Mouse (Mus musculus) stomach, embryonic 15.5 days (tissue): ENCODE results near the gene Tbc1d22a. TPM values are rescaled to one million over a fixed set of nuclear protein-coding genes. Genes with fewer than 3 reads are reported as not detected.

Source experiments
- ATAC-seq: fragments of 200-750 bp; cut with Nextera tagmentation; 2 replicates; pipeline ENCODE4 v1.8.0; 2017; ENCODE audit warnings: low read depth, moderate number of reproducible peaks, moderate TSS enrichment; ENCODE audit not compliant: insufficient read depth, low FRiP score
- H3K27ac ChIP-seq: fragments of 300-500 bp; sonication (generic); 2 replicates; pipeline ENCODE4 v1.5.1; 2015; ENCODE audit warnings: mild to moderate bottlenecking, inconsistent platforms
- H3K27me3 ChIP-seq: fragments of 300-500 bp; sonication (generic); replicated peaks from 2 replicates; pipeline ENCODE4 v1.6.1; 2015; ENCODE audit warnings: inconsistent platforms
- H3K36me3 ChIP-seq: fragments of 300-500 bp; sonication (generic); 2 replicates; pipeline ENCODE4 v1.6.1; 2015; ENCODE audit warnings: inconsistent platforms
- H3K4me1 ChIP-seq: fragments of 300-500 bp; sonication (generic); 2 replicates; pipeline ENCODE4 v1.6.1; 2015; ENCODE audit warnings: inconsistent platforms
- H3K4me2 ChIP-seq: fragments of 300-500 bp; sonication (generic); 2 replicates; pipeline ENCODE4 v1.6.1; 2015; ENCODE audit warnings: mild to moderate bottlenecking, inconsistent platforms
- H3K4me3 ChIP-seq: fragments of 300-500 bp; sonication (generic); replicated peaks from 2 replicates; pipeline ENCODE4 v1.5.1; 2015; ENCODE audit warnings: inconsistent platforms
- H3K9ac ChIP-seq: fragments of 300-500 bp; sonication (generic); 2 replicates; pipeline ENCODE4 v1.6.1; 2015; ENCODE audit warnings: inconsistent platforms
- H3K9me3 ChIP-seq: fragments of 300-500 bp; sonication (generic); 2 replicates; pipeline ENCODE4 v1.6.1; 2016; ENCODE audit warnings: inconsistent platforms
- WGBS: fragments of 180-500 bp; shearing (Covaris S2); methylation state at CpG from one replicate; pipeline ENCODE4 v1.1.7; 2015; 5-methylcytosine and 5-hydroxymethylcytosine counted together
- polyA plus RNA-seq: library from polyadenylated mRNA; unstranded; fragments of >200 nt; fragmentation: Nextera tagmentation; extraction: Ambion mirVana; gene quantifications from 2 replicates; pipeline ENCODE4 v1.2.1, GENCODE M21; 2015

Tbc1d22a gene
- 10.4 TPM in 2 replicates for polyA plus RNA-seq

DNA sequence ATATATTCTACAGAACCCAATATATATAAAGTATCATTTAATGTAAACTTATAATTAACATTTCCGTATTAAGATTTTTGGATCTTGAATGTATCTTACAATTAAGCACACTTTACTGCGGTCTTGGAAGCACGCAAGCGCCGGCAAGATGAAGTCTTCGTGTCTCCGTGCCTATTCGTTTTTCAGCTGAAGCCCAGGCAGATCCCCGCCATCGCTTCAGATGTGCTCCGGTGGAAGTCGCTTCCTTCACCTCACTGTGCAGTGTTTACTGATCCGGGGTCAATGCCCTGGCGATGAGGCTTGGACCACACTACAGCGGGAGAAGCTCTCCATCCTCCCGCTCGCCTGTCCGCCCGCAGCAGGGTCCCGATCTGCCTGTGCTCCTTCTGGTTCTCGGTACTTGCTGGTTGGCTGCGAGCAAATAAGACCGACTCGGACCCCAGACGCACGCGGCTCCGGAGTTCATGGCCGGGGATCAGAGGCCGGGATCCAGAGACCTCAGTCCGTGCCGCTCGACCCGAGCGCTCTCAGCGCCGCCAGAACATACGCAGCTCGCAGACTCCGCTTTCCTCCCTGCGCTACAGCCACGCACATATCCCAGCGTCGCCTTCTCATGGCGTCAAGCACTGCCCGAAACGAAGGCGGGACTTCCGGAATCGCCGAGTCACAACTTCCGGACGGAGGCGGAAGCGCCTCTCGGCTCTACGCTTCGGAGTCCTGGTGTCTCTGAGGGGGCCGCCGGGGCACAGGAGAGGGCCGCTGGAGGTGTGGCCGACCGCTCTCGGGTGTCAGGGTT, at the start of gene Tbc1d22a:
Gene Tbc1d22a (plus strand): TSS at position 707 of the 796 bp plus-strand sequence.
- peak; percentile 88 for ATAC-seq
- Histone ChIP-seq H3K27me3 (no peaks in the 10 kb centered on the region), H3K27ac (peak within 1 kb of the TSS; percentile 92), H3K4me1 (peaks cover 14% of the 10 kb centered on the region), H3K4me2 (peak within 1 kb of the TSS; percentile 99), H3K4me3 (peak within 1 kb of the TSS; percentile 94), H3K9ac (peak within 1 kb of the TSS; percentile 90), H3K36me3 (no peaks in the 10 kb centered on the region), H3K9me3 (no peaks in the 10 kb centered on the region)
- under 1% methylated on average over 64 of the region's 64 CpGs for WGBS

DNA sequence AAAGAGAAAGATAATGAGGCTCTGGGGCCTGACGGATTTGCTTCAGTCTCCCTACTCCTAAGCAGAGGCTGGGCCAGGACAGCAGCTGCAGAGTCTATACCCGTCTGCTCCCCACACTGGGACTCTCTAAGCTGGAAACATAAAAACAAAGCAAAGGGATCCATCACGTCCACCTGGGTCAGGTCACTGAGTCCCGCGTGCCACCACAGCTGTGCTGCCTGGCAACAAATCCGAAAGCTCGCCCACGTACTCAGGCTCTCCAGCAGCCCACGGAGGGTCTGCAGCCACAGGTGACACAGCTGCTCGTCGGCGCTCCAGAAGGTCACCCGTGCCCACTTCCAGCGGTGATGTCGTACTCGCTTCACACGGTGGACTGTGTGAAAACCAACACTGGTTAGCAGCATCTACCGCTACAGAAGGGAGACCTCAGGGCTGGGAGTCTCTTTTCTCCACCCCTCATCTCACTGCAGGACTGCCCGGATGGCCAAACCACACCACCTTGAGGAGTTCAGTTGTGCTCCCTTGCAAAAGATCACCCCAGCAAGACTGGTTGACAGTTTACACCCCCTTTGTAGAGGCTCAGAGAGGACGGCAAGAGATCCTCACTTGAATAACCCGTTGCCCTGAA, 49.4 kb upstream of the Tbc1d22a start:
- WGBS: 73% methylated on average over 21 of the region's 21 CpGs
- no peak overlapping the region for H3K4me2 ChIP-seq
- no peaks in the 10 kb centered on the region for H3K9me3 ChIP-seq
- H3K4me1 ChIP-seq: 0 out of 2 replicates have a peak, but pooled peaks cover 7% of the 10 kb centered on the region
- no peaks in the 10 kb centered on the region for H3K27me3 ChIP-seq
- no peak overlapping the region for H3K27ac ChIP-seq
- ATAC-seq: no peak
- H3K36me3 ChIP-seq: peaks cover 4% of the 10 kb centered on the region; the same call in 1 of the 2 replicates
- no peak overlapping the region for H3K4me3 ChIP-seq
- no peak overlapping the region for H3K9ac ChIP-seq

DNA sequence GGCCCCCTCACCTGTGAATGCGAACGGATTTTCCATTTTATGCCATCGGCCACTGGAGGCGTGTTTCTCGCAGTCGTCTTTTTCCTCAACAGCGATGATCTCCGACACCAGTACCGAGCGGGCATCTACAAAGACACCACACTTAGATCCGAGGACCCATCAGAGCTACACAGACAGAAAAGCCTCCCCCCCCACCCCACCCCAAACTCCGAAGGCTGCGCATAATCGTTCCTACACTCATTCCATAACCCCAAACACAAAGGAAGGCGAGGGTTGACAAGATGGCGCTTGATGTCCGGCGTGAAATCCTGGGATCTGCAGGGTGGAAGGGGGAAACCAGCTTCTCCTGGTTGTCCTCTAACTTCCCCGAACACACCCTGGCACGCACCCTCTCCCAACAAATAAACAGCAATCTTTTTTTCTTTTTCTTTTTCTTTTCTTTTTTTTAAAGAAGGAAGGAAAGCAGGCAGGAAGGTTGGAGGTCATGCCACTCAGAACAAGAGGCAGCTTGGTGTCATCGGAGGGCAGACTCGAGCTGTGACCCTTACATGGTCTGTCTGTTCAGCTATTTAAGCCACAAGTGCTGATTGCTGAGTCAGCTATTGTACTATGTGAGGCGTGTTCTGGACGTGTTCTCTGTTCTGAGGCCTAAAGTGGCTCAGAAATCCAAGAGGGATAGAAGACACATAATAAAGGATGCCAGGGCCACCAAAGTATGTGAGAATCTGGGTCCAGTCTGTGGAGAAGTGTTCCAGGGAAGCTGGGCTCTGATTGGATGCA, 48.3 kb upstream of the Tbc1d22a start:
- Histone ChIP-seq H3K27ac (no peak overlapping the region), H3K4me1 (0 out of 2 replicates have a peak, but pooled peaks cover 7% of the 10 kb centered on the region), H3K36me3 (peaks cover 4% of the 10 kb centered on the region; the same call in 1 of the 2 replicates), H3K4me3 (no peak overlapping the region), H3K27me3 (no peaks in the 10 kb centered on the region), H3K4me2 (no peak overlapping the region), H3K9ac (no peak overlapping the region), H3K9me3 (no peaks in the 10 kb centered on the region)
- ATAC-seq: no peak
- WGBS: 87% methylated on average over 24 of the region's 24 CpGs

DNA sequence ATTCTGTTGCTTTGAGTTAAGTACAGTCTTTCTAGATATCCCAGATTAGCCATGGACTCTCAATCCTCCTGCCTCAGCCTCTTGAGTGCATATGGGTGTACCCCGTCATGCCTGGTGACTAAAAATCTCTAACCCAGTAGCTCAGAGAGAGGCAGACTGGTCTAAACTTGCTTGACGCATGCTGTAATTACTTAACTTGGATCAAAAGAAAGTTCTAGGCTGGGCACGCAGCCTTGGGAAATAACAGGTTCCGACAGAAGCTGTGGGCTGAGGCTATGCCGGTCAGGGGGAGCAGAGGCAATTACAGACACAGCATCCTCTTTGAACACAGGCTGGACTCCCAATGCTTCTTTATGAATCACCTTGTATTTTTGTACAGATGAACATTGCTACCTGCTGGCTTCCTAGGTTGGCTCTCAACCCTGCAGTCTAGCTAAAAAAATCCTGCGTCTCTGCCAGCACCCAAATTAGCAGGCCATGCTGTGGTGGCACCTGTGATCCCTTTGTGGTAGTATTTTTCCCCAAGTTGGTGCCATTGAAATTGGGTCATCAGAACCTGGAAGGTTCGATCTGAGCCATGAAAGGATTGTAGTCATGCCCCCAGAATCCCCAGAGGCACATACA, 47.1 kb upstream of the Tbc1d22a start:
- 88% methylated on average over 7 of the region's 7 CpGs for WGBS
- no peak overlapping the region for H3K27ac ChIP-seq
- H3K4me3 ChIP-seq: no peak overlapping the region
- ATAC-seq: no peak
- H3K36me3 ChIP-seq: no peaks in the 10 kb centered on the region
- no peak overlapping the region for H3K9ac ChIP-seq
- H3K27me3 ChIP-seq: no peaks in the 10 kb centered on the region
- no peak overlapping the region for H3K4me2 ChIP-seq
- H3K9me3 ChIP-seq: no peaks in the 10 kb centered on the region
- 0 out of 2 replicates have a peak, but pooled peaks cover 7% of the 10 kb centered on the region for H3K4me1 ChIP-seq

DNA sequence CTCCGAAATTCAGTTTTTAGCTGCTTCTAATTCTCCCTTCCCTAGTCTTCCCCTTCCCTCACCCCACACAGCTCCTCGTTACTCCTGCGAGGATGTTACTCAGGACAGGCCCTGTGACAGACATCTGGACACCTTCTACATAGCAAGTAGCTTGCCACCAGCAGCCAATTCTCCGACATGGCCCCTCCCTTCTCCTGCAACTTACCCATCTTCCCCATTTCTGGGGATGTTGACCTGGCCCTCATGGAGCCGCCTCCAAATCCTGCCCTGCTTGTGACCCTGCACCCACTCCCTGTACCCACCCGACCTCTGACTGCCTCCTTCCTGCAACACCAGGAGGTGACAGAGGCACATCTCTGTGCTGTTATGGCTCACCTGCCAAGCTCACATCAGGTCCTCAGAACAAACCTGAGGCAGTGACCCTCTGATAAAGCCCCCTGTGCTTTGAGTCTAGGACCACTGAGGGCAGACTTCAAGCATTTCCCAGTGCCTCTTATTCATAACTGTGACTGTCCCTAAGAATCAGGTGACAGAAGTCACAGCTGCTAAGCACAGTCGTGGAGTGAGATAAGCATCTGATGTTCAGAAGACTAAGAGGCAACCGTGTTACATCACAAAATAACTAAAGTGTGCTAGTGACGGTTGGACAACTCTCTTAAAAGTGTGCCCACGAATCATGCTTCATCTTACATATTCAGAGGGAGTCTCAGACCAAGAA, 46.3 kb upstream of the Tbc1d22a start:
- H3K4me1 ChIP-seq: 0 out of 2 replicates have a peak, but pooled peaks cover 7% of the 10 kb centered on the region
- 69% methylated on average over 10 of the region's 10 CpGs for WGBS
- H3K27ac ChIP-seq: 0 out of 2 replicates have a peak overlapping the region, but pooled peaks have one; percentile 0

DNA sequence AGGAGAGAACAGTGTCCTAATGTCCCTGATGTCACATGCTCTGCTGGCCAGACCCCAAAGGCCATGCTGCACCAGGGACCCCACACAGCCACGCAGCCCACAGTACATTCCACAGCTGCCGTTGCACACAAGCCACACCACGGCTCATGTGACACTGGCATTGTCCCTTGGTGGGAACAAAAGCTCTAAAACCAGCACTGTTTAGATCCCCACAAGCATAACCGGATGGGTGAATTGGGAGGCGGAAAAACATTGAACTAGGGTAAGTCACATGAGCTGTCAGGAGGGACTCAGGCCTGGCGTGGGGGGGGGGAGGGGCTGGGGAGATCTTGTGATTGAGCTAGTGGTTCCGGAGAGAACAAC, 45.8 kb upstream of the Tbc1d22a start:
- WGBS: 59% methylated on average over 7 of the region's 7 CpGs
- Histone ChIP-seq H3K9me3 (no peaks in the 10 kb centered on the region), H3K27me3 (no peaks in the 10 kb centered on the region), H3K27ac (0 out of 2 replicates have a peak overlapping the region, but pooled peaks have one; percentile 0), H3K4me3 (no peak overlapping the region), H3K4me2 (no peak overlapping the region), H3K4me1 (peaks cover 10% of the 10 kb centered on the region; the same call in 1 of the 2 replicates), H3K36me3 (no peaks in the 10 kb centered on the region), H3K9ac (no peak overlapping the region)
- ATAC-seq: no peak

More for the DNA sequence above, 46.3 kb upstream of the Tbc1d22a start:
- no peaks in the 10 kb centered on the region for H3K9me3 ChIP-seq
- H3K27me3 ChIP-seq: no peaks in the 10 kb centered on the region
- no peak for ATAC-seq
- H3K36me3 ChIP-seq: no peaks in the 10 kb centered on the region
- no peak overlapping the region for H3K4me3 ChIP-seq
- no peak overlapping the region for H3K4me2 ChIP-seq
- H3K9ac ChIP-seq: no peak overlapping the region

DNA sequence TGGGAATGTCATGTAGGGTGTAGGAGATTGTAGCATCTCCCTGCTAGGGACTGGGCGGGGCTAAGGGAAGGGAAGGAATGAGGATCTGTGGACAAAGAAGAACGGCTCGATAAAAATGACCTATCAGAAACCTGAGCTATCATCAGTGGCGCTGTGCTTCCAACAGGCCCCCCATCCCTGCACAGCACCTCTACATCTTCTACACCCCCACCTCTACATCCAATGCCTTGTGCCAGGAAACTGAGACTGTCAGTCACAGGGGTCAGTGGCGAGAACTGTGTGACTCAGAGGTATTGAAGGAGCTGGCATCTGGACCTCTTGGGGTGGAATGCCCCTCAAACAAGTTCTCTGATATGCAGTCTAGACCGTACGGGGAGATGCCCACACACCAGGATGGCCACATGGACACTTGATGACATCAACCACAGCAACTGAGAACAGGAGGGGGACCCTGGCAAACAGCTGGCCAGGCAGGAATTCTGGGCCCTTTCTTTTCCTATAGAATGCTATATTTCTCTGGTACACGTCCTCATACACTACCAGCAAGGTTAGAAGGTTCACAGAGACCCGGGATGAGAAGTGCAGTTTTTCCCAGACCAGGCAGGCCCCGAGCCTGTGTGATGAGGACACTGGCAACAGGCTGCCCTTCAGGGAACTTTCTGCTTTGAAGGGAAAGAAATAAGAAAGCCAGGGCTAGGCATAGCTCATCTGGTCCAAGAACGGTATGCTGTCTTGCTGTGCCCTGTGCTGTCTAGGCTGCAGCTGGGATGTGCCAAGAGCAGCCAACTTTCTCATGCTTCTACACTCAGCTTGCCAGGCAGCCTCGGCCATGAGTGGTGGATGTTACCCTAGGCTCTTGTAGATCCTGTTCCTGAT, 45.1 kb upstream of the Tbc1d22a start:
- Histone ChIP-seq H3K4me3 (no peak overlapping the region), H3K27ac (0 out of 2 replicates have a peak overlapping the region, but pooled peaks have one; percentile 18), H3K9ac (no peak overlapping the region), H3K27me3 (no peaks in the 10 kb centered on the region), H3K36me3 (no peaks in the 10 kb centered on the region), H3K4me1 (peaks cover 15% of the 10 kb centered on the region; the same call in 1 of the 2 replicates), H3K4me2 (no peak overlapping the region), H3K9me3 (no peaks in the 10 kb centered on the region)
- WGBS: 71% methylated on average over 12 of the region's 12 CpGs
- no peak for ATAC-seq

DNA sequence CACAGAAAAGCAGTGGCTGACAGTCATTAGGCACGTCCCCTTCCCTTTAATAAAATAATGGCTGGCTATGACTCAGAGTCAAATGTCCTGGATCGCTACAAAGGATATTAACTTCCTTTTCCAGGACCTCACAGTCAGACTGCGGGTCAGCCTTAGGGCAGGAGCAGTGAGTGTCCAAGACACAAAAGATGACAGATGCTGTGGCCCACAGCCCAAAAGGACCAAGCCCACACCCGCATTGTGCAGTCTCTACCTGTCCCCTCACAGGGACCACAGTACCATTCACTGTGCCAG, 44.5 kb upstream of the Tbc1d22a start:
- no peaks in the 10 kb centered on the region for H3K27me3 ChIP-seq
- peak overlapping the region; percentile 38 for H3K27ac ChIP-seq
- WGBS: 72% methylated on average over 4 of the region's 4 CpGs

DNA sequence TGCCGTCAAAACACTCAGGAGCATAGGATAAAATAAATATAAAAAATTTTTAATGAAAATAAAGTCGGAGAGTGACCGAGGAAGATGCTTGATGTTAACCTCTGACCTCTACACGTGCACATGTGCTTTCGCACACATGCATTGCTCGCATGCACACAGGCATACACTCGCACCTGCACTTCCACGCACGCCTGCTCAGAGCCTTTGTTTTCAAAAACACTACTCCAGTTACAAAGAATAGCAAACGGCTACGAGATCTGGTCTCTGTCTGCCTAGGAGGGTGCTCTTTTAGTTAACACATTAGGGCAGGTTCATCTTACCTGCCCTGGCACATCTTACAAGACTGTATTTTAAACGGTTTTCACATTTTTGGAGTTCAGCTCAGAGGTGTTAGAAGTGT, 42.9 kb upstream of the Tbc1d22a start:
- no peak overlapping the region for H3K4me2 ChIP-seq
- no peaks in the 10 kb centered on the region for H3K36me3 ChIP-seq
- no peaks in the 10 kb centered on the region for H3K27me3 ChIP-seq
- no peaks in the 10 kb centered on the region for H3K9me3 ChIP-seq
- no peak overlapping the region for H3K4me3 ChIP-seq
- H3K9ac ChIP-seq: no peak overlapping the region
- WGBS: 69% methylated on average over 12 of the region's 12 CpGs
- H3K27ac ChIP-seq: no peak overlapping the region
- no peak for ATAC-seq
- peaks cover 15% of the 10 kb centered on the region; the same call in 1 of the 2 replicates for H3K4me1 ChIP-seq

More for the DNA sequence above, 44.5 kb upstream of the Tbc1d22a start:
- Histone ChIP-seq H3K4me2 (no peak overlapping the region), H3K36me3 (no peaks in the 10 kb centered on the region), H3K4me3 (no peak overlapping the region), H3K4me1 (peaks cover 15% of the 10 kb centered on the region; the same call in 1 of the 2 replicates), H3K9me3 (no peaks in the 10 kb centered on the region), H3K9ac (no peak overlapping the region)
- no peak for ATAC-seq

DNA sequence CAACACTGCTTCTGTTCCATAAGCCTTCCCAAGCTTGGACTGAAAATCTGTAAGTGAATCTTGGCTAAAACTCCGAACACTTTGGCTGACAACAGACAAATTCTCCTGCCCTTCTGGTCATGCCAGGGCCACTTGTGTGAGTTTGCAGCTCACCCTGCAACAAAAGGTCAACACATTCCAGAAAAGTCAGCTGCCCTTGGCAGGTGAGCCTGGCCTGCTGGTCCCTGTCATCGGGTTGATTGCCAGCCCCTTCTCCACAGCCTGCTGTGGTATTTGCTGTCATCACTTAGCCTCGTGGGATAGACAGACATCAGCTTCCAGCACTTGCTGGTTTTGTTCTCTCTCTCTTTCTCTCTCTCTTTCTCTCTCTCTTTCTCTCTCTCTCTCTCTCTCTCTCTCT, 42.1 kb upstream of the Tbc1d22a start:
- 43% methylated on average over 3 of the region's 3 CpGs for WGBS
- Histone ChIP-seq H3K4me2 (no peak overlapping the region), H3K27me3 (no peaks in the 10 kb centered on the region), H3K4me3 (no peak overlapping the region), H3K27ac (no peak overlapping the region), H3K36me3 (no peaks in the 10 kb centered on the region), H3K9me3 (no peaks in the 10 kb centered on the region), H3K9ac (no peak overlapping the region), H3K4me1 (peaks cover 15% of the 10 kb centered on the region; the same call in 1 of the 2 replicates)
- no peak for ATAC-seq
